Mouse (Mus musculus): Measurements from ENCODE around the gene Krt33a.

The Krt33a gene

GRCm38 (mm10) chr11:100016112-100016511 lies at the start of gene Krt33a:
Krt33a (minus strand) TSS chr11:100016212.
- no peak for DNase-seq (ENCODE audit: low read depth, low spot score)

DNA sequence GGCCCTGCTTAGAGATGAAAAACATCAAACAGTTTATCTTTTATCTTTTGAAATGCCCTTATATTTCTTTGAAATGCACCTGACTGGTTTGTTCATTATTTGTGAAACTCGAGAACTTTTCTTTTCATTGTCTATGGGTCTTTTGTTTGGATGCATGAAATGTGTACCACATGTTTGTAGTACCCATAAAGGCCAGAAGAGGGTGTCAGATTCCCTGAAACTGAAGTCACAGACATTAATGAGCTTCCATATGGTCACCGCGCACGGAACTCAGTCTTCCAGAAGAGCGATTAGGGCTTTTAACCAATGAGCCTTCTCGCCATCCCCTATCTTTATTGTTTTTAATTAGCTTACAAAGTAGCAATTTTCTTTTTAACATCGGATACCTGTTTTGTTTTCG lies 42.9 kb upstream of the Krt33a start:
- DNase-seq (ENCODE audit: low read depth, low spot score): no peak

GRCm38 (mm10) chr11:100055686-100056655 lies 40.0 kb upstream of the Krt33a start:
- no peak for DNase-seq (ENCODE audit: low read depth, low spot score)

GRCm38 (mm10) chr11:100050451-100050850 lies 34.4 kb upstream of the Krt33a start, which contains the start of gene Krt31:
Krt31 (minus strand) TSS chr11:100050551.
- no peak for DNase-seq (ENCODE audit: low read depth, low spot score)

GRCm38 (mm10) chr11:100047193-100047592 lies 31.2 kb upstream of the Krt33a start:
- DNase-seq (ENCODE audit: low read depth, low spot score): no peak

GRCm38 (mm10) chr11:100046303-100046866 lies 30.4 kb upstream of the Krt33a start:
- no peak for DNase-seq (ENCODE audit: low read depth, low spot score)

- no peak for DNase-seq (ENCODE audit: low read depth, low spot score)
These were observed 25.4 kb upstream of the Krt33a start, which contains the start of gene Krt34 for GRCm38 (mm10) chr11:100041454-100041853. Krt34 (minus strand) TSS chr11:100041554.

DNA sequence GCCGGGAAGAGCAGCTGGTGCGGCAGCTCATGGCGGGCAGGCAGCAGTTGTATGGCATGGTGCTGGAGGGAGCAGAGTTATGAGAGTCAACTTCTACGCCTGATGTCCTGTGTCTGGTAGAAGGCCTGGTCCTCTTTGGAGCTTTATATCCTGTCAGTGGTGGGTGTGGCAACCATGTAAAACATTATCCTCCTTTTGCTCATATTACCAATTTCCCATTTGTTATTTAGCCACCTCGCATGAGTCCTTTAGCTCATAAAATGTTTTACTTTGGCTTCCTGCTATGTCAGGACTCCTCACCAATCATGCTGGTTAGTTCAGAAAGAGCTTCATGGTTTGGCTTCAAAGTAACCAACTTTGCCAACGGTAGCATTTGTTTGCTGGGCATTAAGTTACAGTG lies 13.8 kb upstream of the Krt33a start, which contains the start of gene Krt33b:
Gene Krt33b, minus strand, starts transcription at position 101 of the 400 bp plus-strand sequence.
- no peak for DNase-seq (ENCODE audit: low read depth, low spot score)

DNA sequence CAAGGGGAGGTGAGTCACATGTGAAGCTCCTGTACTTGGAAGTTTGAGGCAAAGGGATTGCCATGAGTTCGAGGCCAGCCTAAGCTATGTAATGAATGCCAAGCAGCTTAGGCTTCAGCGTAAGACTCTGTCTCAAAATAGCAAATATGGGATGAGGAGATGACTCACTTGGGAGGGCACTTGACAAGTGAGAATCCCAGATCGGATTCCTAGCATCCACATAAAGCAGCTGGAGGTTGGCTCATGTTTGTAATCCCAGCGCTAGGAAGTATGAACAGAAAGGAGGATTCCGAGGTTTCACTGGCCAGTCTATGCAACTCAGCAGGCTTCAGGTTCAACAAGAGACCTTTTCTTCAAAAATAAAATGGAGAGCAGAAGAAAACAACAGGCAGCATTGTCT lies 5.4 kb upstream of the Krt33a start:
- no peak for DNase-seq (ENCODE audit: low read depth, low spot score)

GRCm38 (mm10) chr11:100019466-100019865 lies 3.5 kb upstream of the Krt33a start:
- no peak for DNase-seq (ENCODE audit: low read depth, low spot score)

GRCm38 (mm10) chr11:100013691-100014171 lies 2.3 kb downstream of the Krt33a start:
- DNase-seq (ENCODE audit: low read depth, low spot score): no peak

DNA sequence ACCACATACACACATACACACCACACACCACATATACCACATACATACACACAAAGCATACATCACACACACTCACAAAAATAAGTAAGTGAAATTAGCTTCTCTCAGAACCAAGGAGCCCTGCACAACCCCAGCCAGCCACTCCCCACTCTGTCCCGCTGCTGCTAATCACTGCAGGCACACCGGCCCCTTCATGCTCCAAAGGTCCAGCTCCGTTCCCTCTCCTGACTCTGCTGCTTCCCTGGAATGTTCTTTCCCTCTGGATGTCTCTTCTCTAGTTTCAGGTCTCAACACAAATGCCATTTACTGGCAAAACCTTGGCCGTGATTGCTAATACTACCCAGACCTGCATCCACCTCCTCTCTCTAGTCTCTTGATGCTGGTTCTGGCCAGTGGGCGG lies 5.3 kb downstream of the Krt33a start:
- DNase-seq (ENCODE audit: low read depth, low spot score): no peak

- DNase-seq (ENCODE audit: low read depth, low spot score): no peak
These were observed 7.7 kb downstream of the Krt33a start for GRCm38 (mm10) chr11:100008336-100008735.

DNA sequence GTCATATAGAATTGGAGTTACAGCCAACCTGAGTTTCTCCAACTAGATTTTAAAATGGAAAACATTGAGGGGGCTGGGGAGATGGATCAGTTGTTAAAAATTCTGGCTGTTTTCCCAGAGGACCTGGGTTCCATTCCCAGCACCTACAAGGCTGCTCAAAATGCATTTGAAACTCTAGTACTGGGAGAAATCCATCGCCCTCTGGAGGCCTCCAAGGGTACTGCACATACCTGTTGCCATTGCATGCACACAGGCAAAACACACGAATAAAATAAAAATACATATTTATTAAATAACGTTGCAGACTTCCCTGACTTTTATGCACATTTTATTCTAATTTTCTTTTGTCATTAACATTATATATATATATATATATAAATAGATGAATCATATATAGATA lies 9.4 kb downstream of the Krt33a start:
- no peak for DNase-seq (ENCODE audit: low read depth, low spot score)

DNA sequence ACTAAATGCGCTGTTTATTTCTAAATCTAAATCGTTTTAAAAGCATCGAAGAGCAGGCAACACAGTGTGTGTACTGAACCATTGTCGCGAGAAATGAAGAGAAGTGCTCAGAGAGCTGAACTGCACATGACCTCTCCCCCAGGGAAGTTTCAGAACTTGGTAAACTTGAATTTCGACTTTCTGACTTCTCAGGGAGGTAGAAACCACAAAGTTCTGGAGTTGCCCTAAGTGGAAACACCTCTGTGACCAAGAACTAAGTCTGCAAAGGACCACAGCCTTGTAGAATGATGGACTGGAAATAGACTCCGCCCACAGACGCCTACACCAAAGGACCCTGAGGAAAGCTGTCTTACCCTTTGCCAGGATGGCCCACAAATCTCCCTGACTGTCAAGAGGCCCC lies 10.1 kb downstream of the Krt33a start:
- no peak for DNase-seq (ENCODE audit: low read depth, low spot score)

- peak; percentile 43 for DNase-seq (ENCODE audit: low read depth, low spot score)
These were observed 11.2 kb downstream of the Krt33a start for GRCm38 (mm10) chr11:100004846-100005245.

DNA sequence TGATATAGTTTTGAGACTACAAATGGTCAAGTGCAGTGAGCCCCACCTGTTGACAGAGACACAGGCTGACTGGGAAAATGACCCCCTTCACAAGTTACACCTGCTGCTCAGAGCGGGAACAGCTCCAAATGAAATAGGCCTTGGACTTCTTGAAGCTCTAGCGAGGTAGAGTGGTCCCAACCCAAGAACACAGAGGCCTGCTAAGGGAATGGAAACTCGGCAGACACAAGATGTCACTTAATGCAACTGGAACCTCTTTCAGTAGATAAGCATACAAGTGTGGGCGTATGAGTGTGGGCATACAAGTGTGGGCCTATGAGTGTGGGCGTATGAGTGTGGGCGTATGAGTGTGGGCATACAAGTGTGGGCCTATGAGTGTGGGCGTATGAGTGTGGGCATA lies 16.9 kb downstream of the Krt33a start:
- no peak for DNase-seq (ENCODE audit: low read depth, low spot score)

DNA sequence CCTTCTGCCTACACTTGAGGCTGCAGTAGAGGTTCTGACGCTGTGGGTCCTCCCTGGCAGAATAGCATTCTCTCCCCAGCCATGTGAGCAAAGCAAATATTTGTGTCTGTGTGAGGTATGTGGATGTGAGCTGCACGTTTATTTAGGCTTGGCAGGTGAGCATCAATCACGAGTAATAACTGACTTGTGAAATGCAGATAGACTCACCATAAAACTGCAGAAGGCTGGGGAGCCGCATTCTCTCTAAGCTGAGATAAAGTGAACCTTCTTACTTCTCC lies 21.7 kb downstream of the Krt33a start:
- no peak for DNase-seq (ENCODE audit: low read depth, low spot score)

DNA sequence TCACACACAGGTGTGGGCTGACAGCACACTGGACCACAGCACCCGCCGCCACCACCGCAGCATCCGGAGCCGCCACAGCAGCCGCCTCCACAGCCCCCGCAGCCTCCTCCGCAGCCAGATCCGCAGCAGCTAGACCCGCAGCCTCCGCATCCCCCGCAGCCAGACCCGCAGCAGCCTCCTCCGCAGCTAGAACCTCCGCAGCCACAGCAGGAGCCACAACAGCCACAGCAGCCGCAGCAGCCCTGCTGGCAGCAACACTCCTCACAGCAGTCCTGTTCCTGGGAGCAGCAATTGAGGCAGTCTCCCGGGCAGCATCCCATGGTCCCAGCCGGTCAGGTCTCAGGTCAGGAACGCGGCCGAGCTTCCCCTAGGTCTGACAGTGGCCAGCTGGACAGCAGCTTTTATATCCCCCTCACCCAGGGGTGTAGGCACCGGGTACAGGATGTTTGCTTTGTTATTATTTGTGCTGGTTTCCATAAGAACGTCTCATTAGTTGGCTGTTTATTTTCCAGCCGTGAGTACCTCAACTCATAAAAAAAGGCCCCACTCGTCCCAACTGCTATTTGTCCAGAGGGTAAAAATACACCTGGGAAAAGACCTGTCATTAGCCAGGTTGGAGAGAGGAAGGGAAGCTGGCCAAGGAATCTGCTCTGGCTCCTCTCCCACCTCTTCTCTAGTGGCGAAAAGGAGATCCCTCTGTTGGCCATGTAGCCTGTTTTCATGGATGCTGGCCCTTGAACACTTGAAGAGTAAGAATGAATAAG lies 22.2 kb downstream of the Krt33a start, which contains the start of gene Krtap17-1:
Gene Krtap17-1, minus strand, starts transcription at position 375 of the 764 bp plus-strand sequence.
- DNase-seq (ENCODE audit: low read depth, low spot score): no peak

DNA sequence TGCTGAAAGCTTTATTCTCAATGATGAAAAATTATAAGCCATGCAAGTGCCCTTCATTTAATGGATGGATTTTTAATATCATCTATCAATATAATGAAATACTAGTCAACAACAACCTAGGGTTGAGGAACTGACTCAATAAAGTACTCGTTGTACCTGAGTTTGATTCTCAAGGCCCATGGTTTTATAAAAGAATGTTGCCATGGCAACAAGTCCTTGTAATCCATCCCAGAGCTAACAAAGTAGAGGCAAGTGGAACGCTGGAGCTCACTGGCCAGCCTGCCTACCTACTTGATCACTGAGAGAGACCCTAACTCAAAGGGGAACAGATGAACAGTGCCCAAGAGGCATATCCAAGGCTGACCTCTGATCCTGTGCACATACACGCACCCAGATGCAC lies 25.4 kb downstream of the Krt33a start:
- DNase-seq (ENCODE audit: low read depth, low spot score): no peak

GRCm38 (mm10) chr11:99989881-99990405 lies 26.1 kb downstream of the Krt33a start:
- no peak for DNase-seq (ENCODE audit: low read depth, low spot score)

DNA sequence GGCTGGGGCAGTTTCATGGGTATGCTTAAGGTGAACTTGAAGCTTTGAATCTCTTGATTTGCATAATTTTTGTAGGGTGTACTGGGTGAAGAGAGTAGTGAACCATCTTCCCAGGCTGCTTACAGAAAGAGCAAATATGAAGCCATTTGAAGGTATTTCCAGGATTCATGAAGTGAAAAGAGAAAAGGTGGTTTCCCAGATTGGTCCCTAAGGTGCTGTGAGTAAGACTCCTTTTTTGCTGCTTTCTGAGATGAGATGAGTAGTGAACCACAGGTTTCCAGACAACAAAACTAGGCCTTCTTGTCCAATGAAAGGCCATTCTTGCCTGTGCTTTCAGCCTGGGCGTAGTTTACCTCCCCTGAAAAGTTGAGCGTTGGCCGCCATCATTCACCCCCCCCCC lies 27.5 kb downstream of the Krt33a start:
- DNase-seq (ENCODE audit: low read depth, low spot score): no peak
